17 mouse cellular contexts compared by ENCODE assay signal in genomic region chr14:8042577-8042976, GRCm38 (mm10).
"Had no signal": no experiment of that assay in that cellular context is flagged by ENCODE, and none has a peak within 500 bp of the region (broad histone marks: within the 10 kb centered on the region; RNA-seq: fewer than 3 reads in every experiment).

No protein-coding gene starts in this region.

- H3K9ac ChIP-seq: neural tube, embryonic 12.5 days; neural tube, embryonic 13.5 days; neural tube, embryonic 15.5 days; stomach, embryonic 15.5 days had no signal

- H3K27ac ChIP-seq: neural tube, embryonic 12.5 days; neural tube, embryonic 13.5 days; neural tube, embryonic 15.5 days; stomach, embryonic 15.5 days; stomach, postnatal 0 days had no signal

- H3K4me1 ChIP-seq: neural tube, embryonic 12.5 days; neural tube, embryonic 13.5 days; neural tube, embryonic 15.5 days; stomach, embryonic 15.5 days had no signal

- H3K9me3 ChIP-seq: neural tube, embryonic 12.5 days; neural tube, embryonic 13.5 days; neural tube, embryonic 15.5 days; stomach, embryonic 15.5 days had no signal

- H3K4me3 ChIP-seq: neural tube, embryonic 12.5 days; neural tube, embryonic 13.5 days; neural tube, embryonic 15.5 days; stomach, embryonic 15.5 days had no signal

- H3K4me2 ChIP-seq: neural tube, embryonic 12.5 days; neural tube, embryonic 13.5 days; neural tube, embryonic 15.5 days; stomach, embryonic 15.5 days had no signal

- H3K27me3 ChIP-seq: neural tube, embryonic 12.5 days; neural tube, embryonic 13.5 days; neural tube, embryonic 15.5 days; stomach, embryonic 15.5 days had no signal

- DNase-seq: retina, postnatal 1 day; right cerebral cortex, adult 18-20 months; right cerebral cortex, postnatal 14 days; right cerebral cortex, postnatal 25 days; right cerebral cortex, postnatal 4 days; spleen, adult 18-20 months; thymus, adult 18-20 months; thymus, adult 2 months; thymus, postnatal 14 days; thymus, postnatal 25 days; thymus, postnatal 36 days; thymus, postnatal 4 days had no signal
